Mouse (Mus musculus) megakaryocyte, embryonic 14.5 days (primary cell): ENCODE data around the gene Wwp2.

Experiments
- FLI1 ChIP-seq: IDR thresholded peaks from 2 replicates; pipeline ENCODE4 v1.6.1; 2012; ENCODE audit warnings: low read length, inconsistent platforms, mixed read lengths
- GATA1 ChIP-seq: IDR thresholded peaks from 3 replicates; pipeline ENCODE4 v1.6.1; 2012; ENCODE audit warnings: mixed read lengths, low read length, inconsistent platforms, borderline replicate concordance

GRCm38 (mm10) chr8:107425230-107425597 lies 11.0 kb upstream of the Wwp2 start:
- TF ChIP-seq GATA1, result no peak
- TF ChIP-seq FLI1, result no peak
